Comparison of ENCODE assay signal across 20 mouse cellular contexts in genomic region chr2:151891031-151891430, GRCm38 (mm10). TPM values are rescaled to one million over a fixed set of nuclear protein-coding genes. Genes with fewer than 3 reads are reported as not detected.
DNase-seq lines count a peak whose midpoint lies in the region; ATAC-seq and TF ChIP-seq lines count a peak whose summit lies in the region.
"Had no signal": no experiment of that assay in that cellular context is flagged by ENCODE, and none has a peak within 500 bp of the region (broad histone marks: within the 10 kb centered on the region; RNA-seq: fewer than 3 reads in every experiment).

No protein-coding gene starts in this region.

- no peak for TF ChIP-seq CTCF in kidney, adult 2 months (conservative IDR thresholded peaks at IDR 0.05; ENCODE audit: insufficient read depth, insufficient read length, low read depth, low read length)
- TF ChIP-seq CTCF in brain, embryonic 14.5 days (IDR thresholded peaks at IDR 0.05; ENCODE audit: borderline replicate concordance, extremely low read depth, insufficient read depth, insufficient read length), result no peak

- H3K4me2 ChIP-seq in kidney, embryonic 16.5 days (replicated peaks; ENCODE audit: low read depth, low read length), result no peak overlapping the region
- H3K4me2 ChIP-seq: embryonic facial prominence, embryonic 13.5 days; heart, embryonic 11.5 days; midbrain, embryonic 15.5 days had no signal

- 48% methylated on average over 6 of the region's 6 CpGs for WGBS in kidney, adult 2 months
- 54% methylated on average over 6 of the region's 6 CpGs for WGBS in kidney, embryonic 16.5 days

- H3K27ac ChIP-seq in kidney, adult 2 months (ENCODE audit: insufficient read depth, low read depth, low read length), result no peak overlapping the region
- no peak overlapping the region for H3K27ac ChIP-seq in kidney, embryonic 16.5 days (ENCODE audit: low read length)
- H3K27ac ChIP-seq: embryonic facial prominence, embryonic 13.5 days; forebrain, embryonic 10.5 days; midbrain, embryonic 15.5 days had no signal

- H3K9me3 ChIP-seq in kidney, embryonic 16.5 days (ENCODE audit: low read length), result no peaks in the 10 kb centered on the region
- H3K9me3 ChIP-seq: embryonic facial prominence, embryonic 13.5 days; forebrain, embryonic 10.5 days; midbrain, embryonic 15.5 days had no signal

- H3K4me1 ChIP-seq in kidney, adult 2 months (ENCODE audit: control insufficient read depth, insufficient read depth, low read length), result no peaks in the 10 kb centered on the region
- H3K4me1 ChIP-seq in kidney, embryonic 16.5 days (ENCODE audit: insufficient read depth, low read length), result peaks cover 16% of the 10 kb centered on the region

- DNase-seq in kidney, adult 2 months, result peak; percentile 17
- DNase-seq in brain, embryonic 14.5 days (ENCODE audit: low read depth), result peak; percentile 40
- DNase-seq in layer of hippocampus, adult 8-10 months (ENCODE audit: low spot score in 2 of 2), result peak; percentile 22 to 47
- peak; percentile 29 for DNase-seq in right cerebral cortex, postnatal 25 days
- DNase-seq in T-cell, adult 2 months (ENCODE audit: low spot score), result no peak
- DNase-seq in cerebellum, adult 8-10 months, result no peak
- DNase-seq: cerebellum, adult 9-10 months; gastrocnemius, postnatal 14 days; lung, postnatal 36 days had no signal

- no peaks in the 10 kb centered on the region for H3K27me3 ChIP-seq in kidney, adult 2 months (replicated peaks; ENCODE audit: control insufficient read depth, insufficient read depth, low read length)
- no peaks in the 10 kb centered on the region for H3K27me3 ChIP-seq in kidney, embryonic 16.5 days (ENCODE audit: insufficient read depth, low read length)
- H3K27me3 ChIP-seq: embryonic facial prominence, embryonic 13.5 days; midbrain, embryonic 15.5 days; Patski had no signal

- TF ChIP-seq POLR2A in kidney, adult 2 months (IDR thresholded peaks at IDR 0.05; ENCODE audit: low read depth, low read length), result no peak
- TF ChIP-seq POLR2A in brain, embryonic 14.5 days (IDR thresholded peaks at IDR 0.05; ENCODE audit: borderline replicate concordance, extremely low read depth, insufficient read depth, insufficient read length, poor library complexity, severe bottlenecking), result no peak

- no peak for ATAC-seq in kidney, embryonic 16.5 days (ENCODE audit: low FRiP score, low TSS enrichment)
- ATAC-seq: intestine, postnatal 0 days; Patski had no signal

- H3K9ac ChIP-seq in kidney, embryonic 16.5 days (replicated peaks; ENCODE audit: low read length), result no peak overlapping the region
- H3K9ac ChIP-seq: embryonic facial prominence, embryonic 13.5 days; midbrain, embryonic 15.5 days had no signal

- no peaks in the 10 kb centered on the region for H3K36me3 ChIP-seq in kidney, adult 2 months (ENCODE audit: control insufficient read depth, insufficient read depth, low read length)
- no peaks in the 10 kb centered on the region for H3K36me3 ChIP-seq in kidney, embryonic 16.5 days (ENCODE audit: insufficient read depth, low read length)
- H3K36me3 ChIP-seq: embryonic facial prominence, embryonic 13.5 days; forebrain, embryonic 10.5 days; midbrain, embryonic 15.5 days had no signal

- H3K4me3 ChIP-seq in kidney, adult 2 months (ENCODE audit: insufficient read depth, low read depth, low read length), result no peak overlapping the region
- H3K4me3 ChIP-seq in kidney, embryonic 16.5 days (ENCODE audit: low read length), result no peak overlapping the region
- H3K4me3 ChIP-seq: embryonic facial prominence, embryonic 13.5 days; forebrain, embryonic 10.5 days; midbrain, embryonic 15.5 days had no signal

RNA-seq across cellular contexts. Expression of gene Angpt4, which starts 20.0 kb away (rescaled TPM):
- 0.81 and 1.4 TPM in 2 replicates for polyA plus RNA-seq in kidney, adult 2 months (2012; rRNA removed)
- 2.8 and 3.0 TPM in 2 replicates for polyA plus RNA-seq in kidney, embryonic 16.5 days (2015; fragmentation: Nextera tagmentation; extraction: Ambion mirVana)
- 0.06 and 0.12 TPM in 2 replicates for polyA plus RNA-seq in brain, embryonic 14.5 days (2012; rRNA removed)
- total RNA-seq in layer of hippocampus, adult 8-10 months (2022), result under 1 TPM in 1 of 4 experiments, not detected in 3; 0.14 TPM
- total RNA-seq: hematopoietic stem cell, adult 5-6 weeks had no signal
- polyA plus RNA-seq: limb, embryonic 11.5 days had no signal

RNA-seq across cellular contexts. Expression of gene Rspo4, which starts 48.3 kb away (rescaled TPM):
- not detected in 2 replicates for polyA plus RNA-seq in kidney, adult 2 months (2012; rRNA removed)
- polyA plus RNA-seq in kidney, embryonic 16.5 days (2015; fragmentation: Nextera tagmentation; extraction: Ambion mirVana), result 0.09 TPM in 1 of 2 replicates, not detected in the other
- 0.15 and 0.22 TPM in 2 replicates for polyA plus RNA-seq in brain, embryonic 14.5 days (2012; rRNA removed)
- not detected for total RNA-seq in layer of hippocampus, adult 8-10 months (2022)
- total RNA-seq: CH12.LX; gastrocnemius, postnatal 14 days; hematopoietic stem cell, adult 5-6 weeks; layer of hippocampus, postnatal 14 days had no signal
- polyA plus RNA-seq: intestine, postnatal 0 days; Patski had no signal

Comparison
In these comparisons a context has a peak if more than half of its experiments do, and no peak if none do; other contexts are left out.
1. DNase-seq: peak in kidney, adult 2 months (single experiment), brain, embryonic 14.5 days (single experiment), layer of hippocampus, adult 8-10 months (2 of 2) and right cerebral cortex, postnatal 25 days (single experiment); none in T-cell, adult 2 months (single experiment) and cerebellum, adult 8-10 months (single experiment).